Mouse (Mus musculus) central nervous system, embryonic 11.5 days (tissue): ENCODE data around the gene Adam8. TPM values are rescaled to one million over a fixed set of nuclear protein-coding genes. Genes with fewer than 3 reads are reported as not detected.

Source experiments
- polyA plus RNA-seq: library from polyadenylated mRNA; depleted of rRNA; stranded (reverse); fragments of >200 nt; gene quantifications from 2 replicates; pipeline ENCODE4 v1.2.3, GENCODE M21; 2012; rRNA removed

Gene Adam8
- 9.3 and 9.4 TPM in 2 replicates for polyA plus RNA-seq

GRCm38 (mm10) chr7:139992406-139992805 is at the start of gene Adam8:
Gene Adam8 (minus strand): TSS chr7:139992562.

GRCm38 (mm10) chr7:140036281-140037170 is 44.2 kb upstream of the Adam8 start, which contains the start of the genes Zfp511 and Tubgcp2:
Gene Zfp511 (plus strand): TSS chr7:140036391.
Gene Tubgcp2 (minus strand): TSS chr7:140036669.

DNA sequence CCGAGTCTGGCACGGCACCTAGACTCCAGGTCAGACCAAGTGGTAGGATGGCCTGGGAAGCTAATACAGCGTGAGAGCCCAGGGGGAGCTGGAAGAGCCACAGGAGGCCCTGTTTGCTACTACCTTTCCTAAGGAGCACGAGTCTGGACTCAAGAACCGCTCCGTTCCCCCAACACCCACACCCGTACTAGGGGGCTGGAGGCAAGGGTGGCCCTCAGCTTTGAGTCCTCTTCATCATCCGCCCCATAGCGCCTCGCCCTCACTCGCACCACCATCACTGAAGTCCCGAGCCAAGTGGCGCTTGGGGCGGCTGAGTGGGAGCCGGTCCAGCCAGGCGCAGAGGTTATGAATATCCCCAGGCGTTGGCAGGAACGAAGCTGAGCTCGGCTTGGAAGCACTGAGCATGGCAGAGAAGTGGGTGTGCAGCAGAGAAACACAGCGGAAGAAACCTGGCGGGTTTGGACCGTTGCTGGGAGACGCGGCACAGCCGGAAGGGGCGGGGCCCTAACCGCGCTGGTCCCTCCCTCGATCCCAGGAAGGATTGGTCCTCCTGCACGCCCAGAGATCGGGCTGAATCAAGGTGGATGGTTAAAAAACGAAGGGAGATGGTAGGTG is 14.0 kb downstream of the Adam8 start, which contains the start of gene 6430531B16Rik:
Gene 6430531B16Rik, minus strand, starts transcription at position 478 of the 615 bp plus-strand sequence.

DNA sequence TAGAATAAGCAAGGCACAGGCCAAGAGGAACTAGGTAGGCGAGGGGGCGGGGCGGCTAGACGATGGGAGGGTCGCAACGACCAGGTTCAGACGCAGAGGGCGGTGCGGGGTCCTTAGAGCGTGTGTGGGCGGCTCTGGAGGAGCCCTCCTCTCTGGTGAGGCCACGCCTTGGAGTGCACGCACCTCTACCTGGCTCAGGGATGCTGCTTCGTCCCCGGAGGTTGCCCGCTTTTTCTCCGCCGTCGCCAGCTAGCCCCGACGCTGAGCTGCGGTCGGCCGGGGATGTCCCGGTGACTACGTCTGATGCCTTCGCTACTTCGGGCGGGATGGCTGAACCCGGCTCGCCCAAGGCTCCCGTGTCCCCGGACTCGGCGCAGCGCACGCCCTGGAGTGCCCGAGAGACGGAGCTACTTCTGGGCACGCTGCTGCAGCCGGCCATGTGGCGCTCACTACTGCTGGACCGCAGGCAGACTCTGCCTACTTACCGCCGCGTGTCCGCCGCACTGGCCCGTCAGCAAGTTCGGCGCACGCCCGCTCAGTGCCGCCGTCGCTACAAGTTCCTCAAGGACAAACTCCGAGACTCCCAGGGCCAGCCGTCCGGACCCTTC is 48.6 kb downstream of the Adam8 start, which contains the start of gene Utf1:
Gene Utf1, plus strand, starts transcription at position 116 of the 608 bp plus-strand sequence.

Other genes starting within 250 kb of the Adam8 start
- 3.7 and 4.0 TPM in 2 replicates for gene Adgra1, start 158.4 kb downstream of the Adam8 start, polyA plus RNA-seq
- 1.1 and 1.2 TPM in 2 replicates for gene Kndc1, start 97.9 kb downstream of the Adam8 start, polyA plus RNA-seq
- 0.04 and 0.30 TPM in 2 replicates for gene Utf1, start 48.8 kb downstream of the Adam8 start, polyA plus RNA-seq
- gene 6430531B16Rik, start 13.8 kb downstream of the Adam8 start, polyA plus RNA-seq: 0.48 and 0.53 TPM in 2 replicates
- 51.6 and 53.6 TPM in 2 replicates for gene Zfp511, start 43.8 kb upstream of the Adam8 start, polyA plus RNA-seq
- gene Tubgcp2, start 44.1 kb upstream of the Adam8 start, polyA plus RNA-seq: 47.7 and 68.0 TPM in 2 replicates
- gene Msx3, start 56.5 kb upstream of the Adam8 start, polyA plus RNA-seq: 10.2 and 11.3 TPM in 2 replicates
- 6.7 and 10.7 TPM in 2 replicates for gene Caly, start 90.0 kb upstream of the Adam8 start, polyA plus RNA-seq
- gene Prap1, start 100.8 kb upstream of the Adam8 start, polyA plus RNA-seq: 1.5 TPM in 1 of 2 replicates, not detected in the other
- 20.8 and 23.8 TPM in 2 replicates for gene Fuom, start 109.9 kb upstream of the Adam8 start, polyA plus RNA-seq
- gene Paox, start 123.2 kb upstream of the Adam8 start, polyA plus RNA-seq: 8.5 and 9.3 TPM in 2 replicates
- gene Echs1, start 123.9 kb upstream of the Adam8 start, polyA plus RNA-seq: 94.1 and 116 TPM in 2 replicates
- 31.4 and 49.2 TPM in 2 replicates for gene Mtg1, start 145.0 kb upstream of the Adam8 start, polyA plus RNA-seq
- gene Sprn, start 162.3 kb upstream of the Adam8 start, polyA plus RNA-seq: 0.80 and 0.83 TPM in 2 replicates
- not detected in 2 replicates for gene Olfr522, start 172.2 kb upstream of the Adam8 start, polyA plus RNA-seq
- gene Olfr523, start 180.7 kb upstream of the Adam8 start, polyA plus RNA-seq: not detected in 2 replicates
- not detected in 2 replicates for gene Olfr524, start 213.4 kb upstream of the Adam8 start, polyA plus RNA-seq
- 0.04 TPM in 1 of 2 replicates, not detected in the other for gene Cd163l1, start 225.7 kb upstream of the Adam8 start, polyA plus RNA-seq